Mouse (Mus musculus) erythroblast, embryonic 14.5 days (primary cell): ENCODE data around the gene Syt6. TPM values are rescaled to one million over a fixed set of nuclear protein-coding genes. Genes with fewer than 3 reads are reported as not detected.
"Not testable (repeated sequence)": the region's sequence is repeated elsewhere in the genome, so short reads cannot be mapped to it uniquely, and the experiment has no call there.

Experiments used
- H3K27me3 ChIP-seq: 2 replicates; pipeline ENCODE4 v1.6.1; 2012; ENCODE audit warnings: inconsistent platforms; ENCODE audit not compliant: control insufficient read depth
- H3K36me3 ChIP-seq: 2 replicates; pipeline ENCODE4 v1.6.1; 2012; ENCODE audit warnings: mild to moderate bottlenecking, inconsistent platforms; ENCODE audit not compliant: control insufficient read depth
- H3K4me1 ChIP-seq: 2 replicates; pipeline ENCODE4 v1.6.1; 2012; ENCODE audit warnings: inconsistent platforms; ENCODE audit not compliant: control insufficient read depth
- H3K4me3 ChIP-seq: replicated peaks from 2 replicates; pipeline ENCODE3; 2012; ENCODE audit warnings: moderate library complexity, mild to moderate bottlenecking, inconsistent platforms
- H3K9me3 ChIP-seq: 2 replicates; pipeline ENCODE4 v1.6.1; 2012; ENCODE audit warnings: low read length, inconsistent platforms, mixed read lengths; ENCODE audit not compliant: control insufficient read depth
- GATA1 ChIP-seq: IDR thresholded peaks from 2 replicates; pipeline ENCODE4 v1.6.1; 2012; ENCODE audit warnings: low read length, inconsistent platforms, mixed read lengths
- TAL1 ChIP-seq: IDR thresholded peaks from 3 replicates; pipeline ENCODE4 v1.6.1; 2012; ENCODE audit warnings: low read length, inconsistent platforms, mixed read lengths
- polyA plus RNA-seq: library from polyadenylated mRNA; stranded (reverse); fragments of >175 nt; gene quantifications from 2 replicates; pipeline ENCODE4 v1.2.3, GENCODE M21; 2012

The Syt6 gene
- polyA plus RNA-seq, 1 experiment: not detected

DNA sequence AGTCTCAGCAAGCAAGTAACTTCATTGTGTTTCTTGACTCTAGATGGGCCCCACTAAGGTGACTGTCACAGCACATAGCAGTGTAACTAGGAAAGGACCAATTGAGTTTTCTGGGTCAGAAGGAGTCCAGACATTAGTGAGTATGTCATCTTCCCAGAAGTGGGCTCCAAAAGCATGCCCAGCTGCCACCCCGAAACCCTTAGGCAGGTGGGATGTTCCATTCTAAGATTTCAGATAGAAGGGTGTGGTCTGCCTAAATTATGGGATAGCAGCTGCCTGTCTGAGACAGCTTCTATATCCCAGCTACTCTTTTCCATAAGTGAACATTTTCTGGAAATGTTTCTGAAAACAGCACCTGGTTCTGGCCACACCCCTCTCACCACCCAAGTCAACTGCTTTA lies 59.2 kb downstream of the Syt6 start:
- TF ChIP-seq GATA1 (no peak), TAL1 (no peak)
- Histone ChIP-seq H3K4me3 (no peak overlapping the region), H3K36me3 (no peaks in the 10 kb centered on the region), H3K4me1 (no peaks in the 10 kb centered on the region), H3K9me3 (no peaks in the 10 kb centered on the region), H3K27me3 (no peaks in the 10 kb centered on the region)

DNA sequence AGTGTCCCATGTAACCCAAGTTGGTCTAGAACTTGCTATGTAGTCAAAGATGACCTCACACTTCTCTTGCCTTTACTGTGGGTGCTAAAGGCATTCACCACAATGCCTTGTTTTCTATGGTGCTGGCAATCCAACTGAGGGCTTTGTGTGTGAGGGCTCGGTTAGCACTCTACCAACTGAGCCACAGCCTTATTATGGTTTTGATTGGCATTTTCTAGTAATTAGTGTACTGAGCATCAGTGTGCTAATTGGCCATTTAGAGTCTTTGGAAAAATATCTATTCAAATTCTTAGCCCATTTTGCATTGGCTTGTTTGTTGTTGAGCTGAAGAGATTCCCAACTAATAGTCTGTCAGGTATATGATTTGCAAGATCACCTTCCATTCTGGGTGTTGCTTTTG lies 62.6 kb downstream of the Syt6 start:
- Histone ChIP-seq H3K27me3 (no peaks in the 10 kb centered on the region), H3K9me3 (no peaks in the 10 kb centered on the region), H3K4me3 (no peak overlapping the region), H3K4me1 (no peaks in the 10 kb centered on the region), H3K36me3 (no peaks in the 10 kb centered on the region)
- no peak for TF ChIP-seq TAL1
- no peak for TF ChIP-seq GATA1

DNA sequence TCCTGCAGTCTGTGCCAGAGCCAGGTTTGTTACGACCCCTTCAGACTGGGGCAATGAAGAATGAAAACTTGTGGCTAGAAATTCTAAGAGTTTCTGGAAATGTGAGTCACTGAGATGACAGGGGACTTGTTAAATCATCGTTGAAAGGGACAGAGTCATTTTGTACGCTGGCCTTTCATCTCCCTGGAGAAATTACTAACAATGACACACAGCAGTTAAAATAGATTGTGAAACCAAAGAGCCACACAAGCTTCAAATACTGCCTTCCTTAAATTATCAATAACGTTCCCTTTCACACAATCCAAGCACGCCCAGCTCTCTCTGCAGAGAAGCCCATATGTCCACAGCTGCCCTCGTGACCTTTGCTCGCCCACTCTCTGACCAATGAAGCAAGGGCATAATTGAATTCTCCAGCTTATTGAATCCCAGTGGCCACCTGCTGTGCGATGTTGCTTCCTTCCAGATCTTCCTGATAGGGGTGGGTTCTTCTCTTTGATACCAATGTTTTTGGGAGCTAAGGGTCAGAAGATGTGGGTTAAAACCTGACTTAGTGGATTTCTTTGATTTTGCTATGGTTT lies 65.3 kb downstream of the Syt6 start:
- Histone ChIP-seq H3K4me3 (no peak overlapping the region), H3K9me3 (no peaks in the 10 kb centered on the region), H3K27me3 (no peaks in the 10 kb centered on the region), H3K4me1 (no peaks in the 10 kb centered on the region), H3K36me3 (no peaks in the 10 kb centered on the region)
- TF ChIP-seq GATA1: no peak
- no peak for TF ChIP-seq TAL1

DNA sequence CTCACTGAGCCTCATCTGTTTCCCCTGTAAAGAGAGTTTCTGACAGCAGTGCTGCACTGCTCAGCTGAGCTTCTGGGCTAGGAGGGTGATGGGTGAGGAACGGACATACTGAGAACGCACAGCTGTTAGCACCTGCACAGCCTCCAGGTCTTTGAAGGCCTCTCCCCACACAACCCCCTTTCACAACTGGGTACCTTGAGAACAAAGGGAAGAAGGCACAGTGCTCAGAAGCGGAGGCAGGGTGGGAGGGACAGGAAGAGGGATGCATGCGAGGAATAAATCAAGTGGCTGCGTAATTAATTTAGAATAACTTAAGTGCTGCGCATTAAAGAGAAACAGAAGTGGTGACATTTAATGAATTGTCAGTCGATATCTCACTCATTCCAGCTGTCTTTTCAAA lies 66.3 kb downstream of the Syt6 start:
- Histone ChIP-seq H3K4me1 (no peaks in the 10 kb centered on the region), H3K9me3 (no peaks in the 10 kb centered on the region), H3K27me3 (no peaks in the 10 kb centered on the region), H3K36me3 (no peaks in the 10 kb centered on the region), H3K4me3 (no peak overlapping the region)
- TF ChIP-seq GATA1: no peak
- no peak for TF ChIP-seq TAL1

DNA sequence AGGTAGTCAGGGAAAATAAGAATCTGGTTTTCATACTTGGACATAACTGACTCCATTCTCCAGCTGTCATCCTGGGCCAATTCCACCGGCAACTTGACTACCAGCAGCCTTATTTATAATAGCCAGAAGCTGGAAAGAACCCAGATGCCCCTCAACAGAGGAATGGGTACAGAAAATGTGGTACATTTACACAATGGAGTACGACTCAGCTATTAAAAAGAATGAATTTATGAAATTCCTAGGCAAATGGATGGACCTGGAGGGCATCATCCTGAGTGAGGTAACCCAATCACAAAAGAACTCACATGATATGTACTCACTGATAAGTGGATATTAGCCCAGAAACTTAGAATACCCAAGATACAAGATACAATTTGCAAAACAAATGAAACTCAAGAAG lies 70.9 kb downstream of the Syt6 start, which contains the start of gene Atg4a-ps:
Gene Atg4a-ps (minus strand): TSS at position 101 of the 400 bp plus-strand sequence.
- H3K27me3 ChIP-seq, H3K4me1 ChIP-seq, H3K4me3 ChIP-seq, H3K36me3 ChIP-seq, H3K9me3 ChIP-seq: not testable (repeated sequence)

DNA sequence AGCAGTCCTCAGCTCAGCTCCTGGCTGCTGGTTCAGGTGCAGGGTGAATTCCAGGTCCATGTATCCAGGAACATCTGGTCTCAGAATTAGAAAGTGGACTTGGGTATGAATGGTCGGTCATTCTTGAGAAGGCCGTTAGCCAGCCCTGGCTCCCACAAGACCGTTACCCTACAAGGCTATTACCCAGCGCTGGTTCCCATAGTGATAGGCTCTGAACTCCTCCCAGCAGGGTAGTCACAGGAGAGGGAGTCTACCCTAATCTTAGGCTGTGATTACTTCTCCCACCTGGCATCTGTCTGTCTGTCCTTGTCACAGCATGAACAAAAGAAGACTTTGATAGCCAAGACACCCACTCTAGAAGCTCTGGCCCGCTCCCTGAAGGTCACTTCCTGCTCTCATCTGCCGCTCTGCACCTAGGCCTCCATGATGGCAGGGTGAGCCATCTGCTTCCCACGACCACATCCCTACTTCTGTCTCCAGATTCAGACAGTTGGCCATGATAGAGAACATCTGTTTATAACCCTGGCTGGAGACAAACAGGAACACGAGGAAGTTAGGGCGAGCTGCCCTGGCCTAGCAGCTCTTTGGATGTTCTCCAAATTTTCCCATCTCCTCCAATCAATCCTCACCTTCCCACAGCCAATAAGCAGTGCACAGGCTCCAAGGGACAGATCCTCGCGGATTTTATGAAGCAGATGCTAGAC lies 72.3 kb downstream of the Syt6 start:
- Histone ChIP-seq H3K36me3 (no peaks in the 10 kb centered on the region), H3K4me1 (no peaks in the 10 kb centered on the region), H3K9me3 (0 out of 2 replicates have a peak, but pooled peaks cover 2% of the 10 kb centered on the region), H3K4me3 (no peak overlapping the region), H3K27me3 (no peaks in the 10 kb centered on the region)
- TF ChIP-seq TAL1 (no peak), GATA1 (no peak)

DNA sequence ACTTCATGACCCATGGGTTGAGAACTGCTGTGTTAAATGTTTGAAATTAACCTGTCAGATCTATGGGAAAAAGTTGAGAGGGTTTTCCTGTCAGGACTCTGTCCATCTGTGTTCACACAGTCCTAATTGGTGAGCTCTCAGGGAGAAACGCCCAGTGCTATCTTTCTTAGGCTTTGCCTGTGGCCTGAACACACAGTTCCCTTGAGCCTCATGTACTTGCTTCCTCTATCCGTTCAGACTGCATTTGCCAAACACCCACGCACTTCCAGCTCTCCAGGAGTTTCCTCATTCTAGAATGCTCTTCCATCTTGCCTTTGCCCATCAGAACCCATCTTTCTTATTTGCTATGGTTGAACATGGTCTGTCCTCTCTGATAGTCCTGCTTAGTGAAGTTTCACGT lies 73.5 kb downstream of the Syt6 start:
- no peaks in the 10 kb centered on the region for H3K4me1 ChIP-seq
- H3K9me3 ChIP-seq: 0 out of 2 replicates have a peak, but pooled peaks cover 2% of the 10 kb centered on the region

DNA sequence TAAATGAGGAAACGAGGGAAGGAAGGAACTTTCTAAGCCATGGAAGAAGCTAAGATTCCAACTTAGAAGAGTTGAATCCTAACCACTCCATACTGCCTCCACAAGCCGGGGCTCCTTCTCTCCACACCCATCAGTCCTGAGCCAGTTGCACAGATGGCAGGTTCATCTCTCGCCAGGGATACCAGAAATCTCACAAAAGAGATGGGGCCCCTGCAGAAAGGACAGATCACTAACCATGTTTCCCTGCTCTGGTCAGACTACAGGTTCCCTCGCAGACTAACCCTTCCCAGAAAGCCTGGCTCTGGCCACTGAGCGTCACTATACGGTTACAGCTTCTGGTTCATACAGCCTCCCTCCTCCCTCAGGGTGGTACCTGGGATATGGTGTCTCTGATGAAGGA lies 74.7 kb downstream of the Syt6 start:
- Histone ChIP-seq H3K4me1 (no peaks in the 10 kb centered on the region), H3K27me3 (no peaks in the 10 kb centered on the region), H3K9me3 (0 out of 2 replicates have a peak, but pooled peaks cover 2% of the 10 kb centered on the region), H3K36me3 (no peaks in the 10 kb centered on the region), H3K4me3 (no peak overlapping the region)
- TF ChIP-seq TAL1 (no peak), GATA1 (no peak)

More for the DNA sequence above, 73.5 kb downstream of the Syt6 start:
- Histone ChIP-seq H3K27me3 (no peaks in the 10 kb centered on the region), H3K4me3 (no peak overlapping the region), H3K36me3 (no peaks in the 10 kb centered on the region)
- TF ChIP-seq GATA1: no peak
- no peak for TF ChIP-seq TAL1

DNA sequence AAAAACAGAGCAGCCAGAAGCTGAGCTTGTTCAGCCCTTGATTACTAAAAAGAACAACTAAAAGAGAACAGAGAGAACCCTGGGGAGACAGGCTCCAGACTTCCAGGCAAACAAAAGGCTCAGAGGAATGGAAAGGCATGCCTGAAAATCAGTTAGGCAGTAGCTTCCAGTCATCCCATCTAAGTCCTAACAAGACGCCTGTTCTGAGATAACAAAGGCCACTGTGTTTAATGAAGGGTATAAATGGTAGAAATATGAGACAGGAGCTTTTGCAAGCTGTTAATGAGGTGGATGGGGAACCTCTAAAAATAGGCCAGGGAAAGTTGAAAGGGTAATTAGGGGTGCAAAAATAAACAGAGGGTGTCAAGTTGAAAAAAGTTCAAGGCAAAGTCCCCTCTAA lies 75.4 kb downstream of the Syt6 start:
- H3K27me3 ChIP-seq: no peaks in the 10 kb centered on the region
- 0 out of 2 replicates have a peak, but pooled peaks cover 2% of the 10 kb centered on the region for H3K9me3 ChIP-seq
- no peaks in the 10 kb centered on the region for H3K4me1 ChIP-seq
- H3K4me3 ChIP-seq: no peak overlapping the region
- H3K36me3 ChIP-seq: no peaks in the 10 kb centered on the region
- TF ChIP-seq GATA1: no peak
- TF ChIP-seq TAL1: no peak
